Mouse (Mus musculus) heart, embryonic 14.5 days (tissue): ENCODE data around the gene Mrpl16. TPM values are rescaled to one million over a fixed set of nuclear protein-coding genes. Genes with fewer than 3 reads are reported as not detected.

Source experiments
- ATAC-seq: fragments of 200-750 bp; cut with Nextera tagmentation; 2 replicates; pipeline ENCODE4 v1.8.0; 2017; ENCODE audit warnings: low read depth, moderate TSS enrichment; ENCODE audit not compliant: insufficient number of reproducible peaks, insufficient read depth, low FRiP score
- H3K27ac ChIP-seq, 2 experiments: fragments of 200-500 bp in 1 of 2; fragments of 300-500 bp in 1 of 2; sonication (generic) in 1 of 2; replicated peaks in 1 of 2; 2 replicates each; pipeline ENCODE4 v1.5.1; 2012 to 2014; ENCODE audit warnings: low read depth in 2 of 2, low read length in 2 of 2, control low read depth in 1 of 2, mild to moderate bottlenecking in 1 of 2, mixed read lengths in 1 of 2; ENCODE audit not compliant: control insufficient read depth in 1 of 2, insufficient read depth in 1 of 2
- H3K27me3 ChIP-seq: fragments of 300-500 bp; sonication (generic); 2 replicates; pipeline ENCODE4 v1.6.1; 2014; ENCODE audit warnings: mild to moderate bottlenecking, low read length, control low read depth; ENCODE audit not compliant: control insufficient read depth, insufficient read depth
- H3K36me3 ChIP-seq: fragments of 300-500 bp; sonication (generic); 2 replicates; pipeline ENCODE4 v1.6.1; 2014; ENCODE audit warnings: mild to moderate bottlenecking, control low read depth, low read length, mixed read lengths; ENCODE audit not compliant: control insufficient read depth, insufficient read depth
- H3K4me1 ChIP-seq, 2 experiments: fragments of 200-500 bp in 1 of 2; fragments of 300-500 bp in 1 of 2; sonication (generic) in 1 of 2; 2 replicates each; pipeline ENCODE4 v1.6.1; 2012 to 2014; ENCODE audit warnings: low read length in 2 of 2, control low read depth in 1 of 2, mixed read lengths in 1 of 2; ENCODE audit not compliant: control insufficient read depth in 2 of 2, insufficient read depth in 2 of 2
- H3K4me2 ChIP-seq: fragments of 300-500 bp; sonication (generic); 2 replicates; pipeline ENCODE4 v1.6.1; 2014; ENCODE audit warnings: mild to moderate bottlenecking, low read length
- H3K4me3 ChIP-seq, 2 experiments: fragments of 200-500 bp in 1 of 2; fragments of 300-500 bp in 1 of 2; sonication (generic) in 1 of 2; 2 replicates each; pipeline ENCODE4 v1.5.1; 2012 to 2014; ENCODE audit warnings: low read length in 2 of 2, mild to moderate bottlenecking in 2 of 2, control low read depth in 1 of 2, low read depth in 1 of 2, moderate library complexity in 1 of 2; ENCODE audit not compliant: control insufficient read depth in 1 of 2, insufficient read depth in 1 of 2
- H3K9ac ChIP-seq: fragments of 300-500 bp; sonication (generic); 2 replicates; pipeline ENCODE4 v1.6.1; 2014; ENCODE audit warnings: mild to moderate bottlenecking, low read length
- H3K9me3 ChIP-seq: fragments of 300-500 bp; sonication (generic); 2 replicates; pipeline ENCODE4 v1.6.1; 2016; ENCODE audit warnings: low read length, control low read depth; ENCODE audit not compliant: control insufficient read depth
- WGBS: fragments of 180-500 bp; shearing (Covaris S2); extraction: QIAGEN DNeasy Blood & Tissue Kit; methylation state at CpG from one replicate; pipeline ENCODE4 v1.1.7; 2014; 5-methylcytosine and 5-hydroxymethylcytosine counted together
- polyA plus RNA-seq: library from polyadenylated mRNA; unstranded; fragments of >200 nt; fragmentation: Nextera tagmentation; extraction: Ambion mirVana; gene quantifications from 2 replicates; pipeline ENCODE4 v1.2.1, GENCODE M21; 2014

Mrpl16 gene
- polyA plus RNA-seq, 1 experiment from 2014 or later = 79.1 TPM

GRCm38 (mm10) chr19:11813649-11814048 lies 43.5 kb downstream of the Mrpl16 start:
- 19% methylated on average over 8 of the region's 8 CpGs for WGBS
- H3K9me3 ChIP-seq = no peaks in the 10 kb centered on the region
- peak overlapping the region; percentile 25; the same call in 1 of the 2 replicates for H3K4me2 ChIP-seq
- no peaks in the 10 kb centered on the region; a peak in 3 of 4 replicates for H3K4me1 ChIP-seq
- peak overlapping the region; percentile 10 to 66; a peak in 2 of 4 replicates for H3K27ac ChIP-seq
- ATAC-seq = no peak
- no peaks in the 10 kb centered on the region for H3K27me3 ChIP-seq
- no peak overlapping the region; the same call in 1 of the 2 replicates for H3K9ac ChIP-seq
- H3K4me3 ChIP-seq = no peak overlapping the region
- H3K36me3 ChIP-seq = no peaks in the 10 kb centered on the region

- no peak overlapping the region for H3K27ac ChIP-seq
- no peak overlapping the region for H3K9ac ChIP-seq
- H3K4me2 ChIP-seq = no peak overlapping the region
- H3K27me3 ChIP-seq = no peaks in the 10 kb centered on the region
- WGBS = 71% methylated on average over 6 of the region's 6 CpGs
- H3K4me1 ChIP-seq = peaks cover 0 to 4% of the 10 kb centered on the region in 2 experiments; a peak in 3 of 4 replicates
- no peaks in the 10 kb centered on the region for H3K36me3 ChIP-seq
- ATAC-seq = no peak
- no peak overlapping the region for H3K4me3 ChIP-seq
- H3K9me3 ChIP-seq = no peaks in the 10 kb centered on the region
These were observed 44.6 kb downstream of the Mrpl16 start for GRCm38 (mm10) chr19:11814742-11815333.

- Histone ChIP-seq H3K9ac (no peak overlapping the region), H3K4me2 (no peak overlapping the region), H3K27ac (no peak overlapping the region), H3K36me3 (no peaks in the 10 kb centered on the region), H3K4me1 (peaks cover 0 to 8% of the 10 kb centered on the region in 2 experiments; a peak in 3 of 4 replicates), H3K27me3 (no peaks in the 10 kb centered on the region), H3K9me3 (no peaks in the 10 kb centered on the region), H3K4me3 (no peak overlapping the region)
- no peak for ATAC-seq
- 28% methylated on average over 6 of the region's 6 CpGs for WGBS
These were observed 46.5 kb downstream of the Mrpl16 start for GRCm38 (mm10) chr19:11816706-11817105.

GRCm38 (mm10) chr19:11817586-11817985 lies 47.4 kb downstream of the Mrpl16 start:
- peak overlapping the region; percentile 91 for H3K4me2 ChIP-seq
- H3K36me3 ChIP-seq = no peaks in the 10 kb centered on the region
- H3K27me3 ChIP-seq = no peaks in the 10 kb centered on the region
- peaks cover 0 to 8% of the 10 kb centered on the region in 2 experiments; a peak in 3 of 4 replicates for H3K4me1 ChIP-seq
- H3K9ac ChIP-seq = no peak overlapping the region
- no peak overlapping the region for H3K27ac ChIP-seq
- 23% methylated on average over 5 of the region's 5 CpGs for WGBS
- no peaks in the 10 kb centered on the region for H3K9me3 ChIP-seq
- H3K4me3 ChIP-seq = no peak overlapping the region; a peak in 1 of 4 replicates
- no peak for ATAC-seq

GRCm38 (mm10) chr19:11818199-11819142 lies 48.3 kb downstream of the Mrpl16 start:
- peak overlapping the region; percentile 73 for H3K9ac ChIP-seq
- peak overlapping the region; percentile 64 to 67 for H3K4me3 ChIP-seq
- no peaks in the 10 kb centered on the region for H3K36me3 ChIP-seq
- peak; percentile 57 for ATAC-seq
- no peak overlapping the region for H3K27ac ChIP-seq
- under 1% methylated on average over 82 of the region's 83 CpGs for WGBS
- peaks cover 0 to 8% of the 10 kb centered on the region in 2 experiments; a peak in 2 of 4 replicates for H3K4me1 ChIP-seq
- H3K4me2 ChIP-seq = peak overlapping the region; percentile 91
- no peaks in the 10 kb centered on the region for H3K9me3 ChIP-seq
- no peaks in the 10 kb centered on the region for H3K27me3 ChIP-seq

GRCm38 (mm10) chr19:11819143-11819700 lies 49.0 kb downstream of the Mrpl16 start, which contains the start of gene Stx3:
Gene Stx3, minus strand, starts transcription at chr19:11819403.
- H3K9ac ChIP-seq = peak within 1 kb of the TSS; percentile 73
- peaks cover 0 to 8% of the 10 kb centered on the region in 2 experiments; a peak in 2 of 4 replicates for H3K4me1 ChIP-seq
- no peaks in the 10 kb centered on the region for H3K27me3 ChIP-seq
- no peaks in the 10 kb centered on the region for H3K36me3 ChIP-seq
- no peak within 1 kb of the TSS for H3K27ac ChIP-seq
- no peaks in the 10 kb centered on the region for H3K9me3 ChIP-seq
- WGBS = under 1% methylated on average over 20 of the region's 20 CpGs
- H3K4me3 ChIP-seq = peak within 1 kb of the TSS; percentile 64 to 67
- H3K4me2 ChIP-seq = peak within 1 kb of the TSS; percentile 91
- no peak for ATAC-seq

GRCm38 (mm10) chr19:11819800-11820199 lies 49.6 kb downstream of the Mrpl16 start:
- Histone ChIP-seq H3K36me3 (no peaks in the 10 kb centered on the region), H3K4me2 (peak overlapping the region; percentile 91), H3K9ac (peak overlapping the region; percentile 73; the same call in 1 of the 2 replicates), H3K4me3 (peak overlapping the region; percentile 64 to 67), H3K27ac (no peak overlapping the region), H3K4me1 (peaks cover 0 to 8% of the 10 kb centered on the region in 2 experiments; a peak in 2 of 4 replicates), H3K9me3 (no peaks in the 10 kb centered on the region), H3K27me3 (no peaks in the 10 kb centered on the region)
- ATAC-seq = peak; percentile 57; the same call in 1 of the 2 replicates
- WGBS = under 1% methylated on average over 15 of the region's 15 CpGs
